Mouse (Mus musculus) olfactory bulb, adult 2 months (tissue): ENCODE measurements around the gene Ccl11.

Experiments used
- CTCF ChIP-seq: fragments of 200-500 bp; IDR thresholded peaks from 2 replicates; pipeline ENCODE4 v1.5.1; 2012; ENCODE audit warnings: low read depth, mild to moderate bottlenecking, low read length, moderate library complexity; ENCODE audit not compliant: insufficient read depth
- POLR2A ChIP-seq: fragments of 200-500 bp; IDR thresholded peaks from 2 replicates; pipeline ENCODE4 v1.6.1; 2012; ENCODE audit warnings: mild to moderate bottlenecking, low read depth, low read length, moderate library complexity; ENCODE audit not compliant: insufficient read depth

- TF ChIP-seq CTCF (no peak), POLR2A (no peak)
These were observed 27.5 kb upstream of the Ccl11 start for GRCm38 (mm10) chr11:82030171-82030570.
